Mouse (Mus musculus): ENCODE measurements around the gene Gm28308. TPM values are rescaled to one million over a fixed set of nuclear protein-coding genes. Genes with fewer than 3 reads are reported as not detected.
A peak's percentile ranks its signal among the peaks of the same experiment; 100 is the strongest.

Gene Gm28308
- polyA plus RNA-seq, 1 experiment, result not detected

- Histone ChIP-seq H3K27me3 (ENCODE audit: control insufficient read depth) (peaks cover 100% of the 10 kb centered on the region), H3K9me3 (ENCODE audit: control insufficient read depth, low read length) (peaks cover 9% of the 10 kb centered on the region), H3K4me1 (ENCODE audit: control insufficient read depth) (peaks cover 3% of the 10 kb centered on the region), H3K36me3 (ENCODE audit: control insufficient read depth) (no peaks in the 10 kb centered on the region), H3K4me3 (replicated peaks) (no peak overlapping the region)
- TF ChIP-seq TAL1 (IDR thresholded peaks at IDR 0.05; ENCODE audit: low read length) (no peak), GATA1 (IDR thresholded peaks at IDR 0.05; ENCODE audit: low read length) (no peak)
Measured at GRCm38 (mm10) chr6:52223939-52224760, 11.0 kb upstream of the Gm28308 start.

- H3K36me3 ChIP-seq (ENCODE audit: control insufficient read depth), result no peaks in the 10 kb centered on the region
- H3K27me3 ChIP-seq (ENCODE audit: control insufficient read depth), result peaks cover 100% of the 10 kb centered on the region
- TF ChIP-seq TAL1 (IDR thresholded peaks at IDR 0.05; ENCODE audit: low read length) (no peak), GATA1 (IDR thresholded peaks at IDR 0.05; ENCODE audit: low read length) (no peak)
- peaks cover 9% of the 10 kb centered on the region for H3K9me3 ChIP-seq (ENCODE audit: control insufficient read depth, low read length)
- peaks cover 3% of the 10 kb centered on the region for H3K4me1 ChIP-seq (ENCODE audit: control insufficient read depth)
- H3K4me3 ChIP-seq (replicated peaks), result no peak overlapping the region
Measured at GRCm38 (mm10) chr6:52222729-52223128, 9.6 kb upstream of the Gm28308 start.

GRCm38 (mm10) chr6:52221993-52222685 is 9.0 kb upstream of the Gm28308 start:
- Histone ChIP-seq H3K9me3 (ENCODE audit: control insufficient read depth, low read length) (peaks cover 9% of the 10 kb centered on the region), H3K4me3 (replicated peaks) (no peak overlapping the region), H3K4me1 (ENCODE audit: control insufficient read depth) (peaks cover 3% of the 10 kb centered on the region), H3K36me3 (ENCODE audit: control insufficient read depth) (no peaks in the 10 kb centered on the region), H3K27me3 (ENCODE audit: control insufficient read depth) (peaks cover 100% of the 10 kb centered on the region)
- TF ChIP-seq TAL1 (IDR thresholded peaks at IDR 0.05; ENCODE audit: low read length) (no peak), GATA1 (IDR thresholded peaks at IDR 0.05; ENCODE audit: low read length) (no peak)

GRCm38 (mm10) chr6:52221337-52221992 is 8.3 kb upstream of the Gm28308 start, which contains the start of gene Hoxa7:
Hoxa7 (minus strand) TSS chr6:52221854.
- TF ChIP-seq TAL1 (IDR thresholded peaks at IDR 0.05; ENCODE audit: low read length) (no peak), GATA1 (IDR thresholded peaks at IDR 0.05; ENCODE audit: low read length) (no peak)

GRCm38 (mm10) chr6:52220865-52221310 is 7.7 kb upstream of the Gm28308 start:
- H3K36me3 ChIP-seq (ENCODE audit: control insufficient read depth), result no peaks in the 10 kb centered on the region
- H3K9me3 ChIP-seq (ENCODE audit: control insufficient read depth, low read length), result peaks cover 9% of the 10 kb centered on the region
- H3K4me1 ChIP-seq (ENCODE audit: control insufficient read depth), result peaks cover 3% of the 10 kb centered on the region
- H3K4me3 ChIP-seq (replicated peaks), result no peak overlapping the region
- no peak for TF ChIP-seq GATA1 (IDR thresholded peaks at IDR 0.05; ENCODE audit: low read length)
- TF ChIP-seq TAL1 (IDR thresholded peaks at IDR 0.05; ENCODE audit: low read length), result no peak
- H3K27me3 ChIP-seq (ENCODE audit: control insufficient read depth), result peaks cover 100% of the 10 kb centered on the region

More at GRCm38 (mm10) chr6:52221337-52221992, 8.3 kb upstream of the Gm28308 start, which contains the start of gene Hoxa7:
- H3K36me3 ChIP-seq (ENCODE audit: control insufficient read depth), result no peaks in the 10 kb centered on the region
- peaks cover 100% of the 10 kb centered on the region for H3K27me3 ChIP-seq (ENCODE audit: control insufficient read depth)
- H3K9me3 ChIP-seq (ENCODE audit: control insufficient read depth, low read length), result peaks cover 9% of the 10 kb centered on the region
- H3K4me3 ChIP-seq (replicated peaks), result peak within 1 kb of the TSS; percentile 44
- H3K4me1 ChIP-seq (ENCODE audit: control insufficient read depth), result peaks cover 3% of the 10 kb centered on the region

GRCm38 (mm10) chr6:52220003-52220864 is 7.1 kb upstream of the Gm28308 start:
- Histone ChIP-seq H3K36me3 (ENCODE audit: control insufficient read depth) (no peaks in the 10 kb centered on the region), H3K27me3 (ENCODE audit: control insufficient read depth) (peaks cover 100% of the 10 kb centered on the region), H3K4me1 (ENCODE audit: control insufficient read depth) (peaks cover 3% of the 10 kb centered on the region), H3K4me3 (replicated peaks) (no peak overlapping the region), H3K9me3 (ENCODE audit: control insufficient read depth, low read length) (peaks cover 3% of the 10 kb centered on the region; the same call in 1 of the 2 replicates)
- TF ChIP-seq TAL1 (IDR thresholded peaks at IDR 0.05; ENCODE audit: low read length) (no peak), GATA1 (IDR thresholded peaks at IDR 0.05; ENCODE audit: low read length) (no peak)

GRCm38 (mm10) chr6:52219234-52219942 is 6.2 kb upstream of the Gm28308 start:
- Histone ChIP-seq H3K4me3 (replicated peaks) (no peak overlapping the region), H3K36me3 (ENCODE audit: control insufficient read depth) (no peaks in the 10 kb centered on the region), H3K4me1 (ENCODE audit: control insufficient read depth) (peaks cover 3% of the 10 kb centered on the region), H3K27me3 (ENCODE audit: control insufficient read depth) (peaks cover 100% of the 10 kb centered on the region), H3K9me3 (ENCODE audit: control insufficient read depth, low read length) (peaks cover 3% of the 10 kb centered on the region; the same call in 1 of the 2 replicates)
- TF ChIP-seq GATA1 (IDR thresholded peaks at IDR 0.05; ENCODE audit: low read length) (no peak), TAL1 (IDR thresholded peaks at IDR 0.05; ENCODE audit: low read length) (no peak)
